Mouse (Mus musculus) midbrain, embryonic 11.5 days (tissue): ENCODE measurements at regions not wholly inside any gene's neighbourhood (a gene's known extent, or its start where the extent isn't known, plus 50 kb on each side); places are given as distances from the start of the nearest gene placed in this dataset.

Experiments
- ATAC-seq: fragments of 200-750 bp; cut with Nextera tagmentation; 2 replicates; pipeline ENCODE4 v1.8.0; 2017; ENCODE audit warnings: moderate TSS enrichment, moderate library complexity; ENCODE audit not compliant: low FRiP score
- DNase-seq: peaks from one replicate; pipeline ENCODE4 v3.0.0; 2015; ENCODE audit warnings: low spot score; ENCODE audit errors: missing footprints
- H3K27ac ChIP-seq: fragments of 300-500 bp; sonication (generic); 2 replicates; pipeline ENCODE4 v1.5.1; 2014; ENCODE audit warnings: low read depth, low read length
- H3K27me3 ChIP-seq: fragments of 300-500 bp; sonication (generic); 2 replicates; pipeline ENCODE4 v1.6.1; 2014; ENCODE audit warnings: mild to moderate bottlenecking, low read length, moderate library complexity, mixed read lengths; ENCODE audit not compliant: control insufficient read depth, insufficient read depth
- H3K36me3 ChIP-seq: fragments of 300-500 bp; sonication (generic); 2 replicates; pipeline ENCODE4 v1.6.1; 2014; ENCODE audit warnings: mild to moderate bottlenecking, low read length, moderate library complexity, mixed read lengths; ENCODE audit not compliant: control insufficient read depth, insufficient read depth
- H3K4me1 ChIP-seq: fragments of 300-500 bp; sonication (generic); 2 replicates; pipeline ENCODE4 v1.6.1; 2014; ENCODE audit warnings: low read length; ENCODE audit not compliant: control insufficient read depth, insufficient read depth
- H3K4me2 ChIP-seq: fragments of 300-500 bp; sonication (generic); 2 replicates; pipeline ENCODE4 v1.6.1; 2014; ENCODE audit warnings: mild to moderate bottlenecking, moderate library complexity
- H3K4me3 ChIP-seq: fragments of 300-500 bp; sonication (generic); 2 replicates; pipeline ENCODE4 v1.5.1; 2014; ENCODE audit warnings: low read depth, low read length
- H3K9ac ChIP-seq: fragments of 300-500 bp; sonication (generic); 2 replicates; pipeline ENCODE4 v1.6.1; 2014; ENCODE audit warnings: low read length
- H3K9me3 ChIP-seq: fragments of 300-500 bp; sonication (generic); 2 replicates; pipeline ENCODE4 v1.6.1; 2016; ENCODE audit warnings: low read length; ENCODE audit not compliant: control insufficient read depth
- WGBS: fragments of 180-500 bp; shearing (Covaris S2); extraction: QIAGEN DNeasy Blood & Tissue Kit; methylation state at CpG from one replicate; pipeline ENCODE4 v1.1.7; 2014; 5-methylcytosine and 5-hydroxymethylcytosine counted together

DNA sequence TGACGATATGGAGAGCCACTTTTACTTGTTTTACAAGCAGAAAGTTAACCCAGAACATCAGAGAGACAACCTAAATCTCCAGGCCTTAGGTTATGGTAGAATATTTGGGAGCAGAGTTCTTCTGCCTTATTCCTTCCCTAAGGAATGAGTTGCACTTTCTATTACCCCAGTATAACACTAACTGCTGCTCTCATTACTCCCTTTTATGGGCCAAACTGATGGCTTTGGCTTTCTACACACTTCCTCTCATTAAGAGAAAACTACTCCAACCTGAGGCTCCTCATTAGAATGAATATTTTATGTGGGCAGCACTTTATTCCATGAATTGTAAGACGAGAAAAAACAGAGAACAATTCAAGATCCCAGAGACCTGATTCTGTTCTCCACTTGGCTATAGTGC lies 289.0 kb upstream of the Tnc start:
- H3K27ac ChIP-seq: no peak overlapping the region
- no peak overlapping the region for H3K9ac ChIP-seq
- H3K9me3 ChIP-seq: no peaks in the 10 kb centered on the region
- 76% methylated on average over 2 of the region's 2 CpGs for WGBS
- no peak overlapping the region for H3K4me3 ChIP-seq
- no peak overlapping the region for H3K4me2 ChIP-seq
- no peaks in the 10 kb centered on the region for H3K27me3 ChIP-seq
- no peaks in the 10 kb centered on the region for H3K36me3 ChIP-seq
- DNase-seq (no peak), ATAC-seq (no peak)
- no peaks in the 10 kb centered on the region for H3K4me1 ChIP-seq

DNA sequence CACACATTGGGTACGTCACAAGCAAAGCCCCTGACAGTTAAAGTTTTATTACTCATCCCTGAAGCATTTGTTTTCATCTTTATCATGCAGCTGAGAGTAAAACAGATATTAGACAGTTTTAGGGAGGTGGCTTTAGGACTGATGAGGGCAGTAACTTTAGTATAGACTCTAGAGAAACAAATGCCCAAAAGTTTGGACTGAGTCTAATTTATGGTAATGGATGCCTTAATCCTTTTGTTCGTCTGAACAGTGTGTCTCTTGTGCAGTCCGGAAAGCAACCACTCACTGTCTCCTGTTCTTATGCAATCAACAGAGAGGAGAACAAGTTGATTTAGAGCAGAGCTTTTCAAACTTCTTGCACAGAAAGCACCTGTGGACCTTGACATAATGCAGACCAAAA lies 283.4 kb upstream of the Tnc start:
- Histone ChIP-seq H3K27ac (no peak overlapping the region), H3K4me1 (no peaks in the 10 kb centered on the region), H3K4me2 (no peak overlapping the region), H3K9ac (no peak overlapping the region), H3K27me3 (no peaks in the 10 kb centered on the region), H3K9me3 (no peaks in the 10 kb centered on the region), H3K4me3 (no peak overlapping the region), H3K36me3 (no peaks in the 10 kb centered on the region)
- DNase-seq (no peak), ATAC-seq (peak; percentile 62)
- 35% methylated on average over 3 of the region's 3 CpGs for WGBS

DNA sequence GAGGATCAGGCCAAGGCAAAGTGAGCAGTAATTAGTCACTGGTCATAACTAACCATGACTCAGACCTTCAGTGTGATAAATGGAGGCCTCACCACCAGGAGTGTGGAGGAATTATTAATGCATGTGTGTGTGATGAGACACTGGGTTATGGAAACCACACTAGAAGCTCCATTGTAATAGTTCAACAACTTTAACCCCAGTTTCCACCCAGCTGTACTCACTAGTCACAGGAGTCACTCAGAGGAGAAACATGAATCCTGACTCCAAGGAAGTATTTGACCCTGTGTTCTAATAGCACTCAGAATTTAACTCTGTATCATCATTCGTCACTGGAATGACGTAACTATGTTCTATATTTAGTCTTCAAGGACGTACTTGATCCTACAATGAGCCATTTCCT lies 277.6 kb upstream of the Tnc start:
- Histone ChIP-seq H3K9me3 (no peaks in the 10 kb centered on the region), H3K36me3 (no peaks in the 10 kb centered on the region), H3K27me3 (no peaks in the 10 kb centered on the region), H3K4me1 (no peaks in the 10 kb centered on the region), H3K4me3 (no peak overlapping the region), H3K27ac (no peak overlapping the region), H3K4me2 (no peak overlapping the region), H3K9ac (no peak overlapping the region)
- no peak for DNase-seq
- WGBS: 90% methylated on average over 3 of the region's 3 CpGs
- no peak for ATAC-seq

DNA sequence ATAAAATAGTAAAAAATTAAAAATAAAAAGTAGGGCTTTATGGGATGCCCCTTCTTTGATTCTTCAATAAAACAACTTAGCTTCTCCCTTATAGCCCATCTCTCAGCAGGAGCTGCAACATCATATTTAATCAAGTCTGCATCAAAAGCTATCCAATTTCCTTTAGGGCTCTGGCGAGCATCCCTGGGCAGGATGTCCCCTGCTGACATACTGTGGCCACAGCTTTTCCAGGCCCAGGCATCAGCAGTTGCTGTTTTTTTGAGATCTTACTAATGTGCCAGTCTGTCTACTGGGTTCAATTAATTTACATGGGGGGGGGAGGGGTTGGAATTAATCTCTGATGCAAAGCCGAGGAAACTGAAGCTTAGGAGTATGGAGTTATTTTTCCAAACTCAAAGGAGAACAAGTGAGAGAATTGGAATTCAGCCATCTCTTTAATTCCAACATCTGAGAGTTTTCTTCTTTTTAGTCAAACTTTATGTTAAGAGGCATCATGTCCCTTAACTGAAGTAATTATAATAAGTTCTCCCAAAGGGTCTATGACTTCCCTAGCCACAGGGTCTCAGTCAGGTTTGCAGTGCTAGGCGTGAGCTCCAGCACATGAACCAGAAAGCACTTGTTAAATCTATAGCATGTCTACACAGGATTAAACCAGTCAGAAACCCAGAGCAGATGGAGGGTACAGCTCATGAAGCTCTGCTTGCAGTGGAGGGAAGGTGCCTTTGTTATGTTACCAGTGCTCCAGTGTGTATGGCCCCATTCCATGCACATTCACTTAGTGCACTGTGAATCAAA lies 269.9 kb upstream of the Tnc start:
- Histone ChIP-seq H3K27ac (no peak overlapping the region), H3K4me3 (no peak overlapping the region), H3K4me2 (no peak overlapping the region), H3K9me3 (no peaks in the 10 kb centered on the region), H3K9ac (no peak overlapping the region), H3K36me3 (no peaks in the 10 kb centered on the region), H3K27me3 (no peaks in the 10 kb centered on the region), H3K4me1 (no peaks in the 10 kb centered on the region)
- DNase-seq (no peak), ATAC-seq (no peak)
- WGBS: 68% methylated on average over 3 of the region's 3 CpGs

DNA sequence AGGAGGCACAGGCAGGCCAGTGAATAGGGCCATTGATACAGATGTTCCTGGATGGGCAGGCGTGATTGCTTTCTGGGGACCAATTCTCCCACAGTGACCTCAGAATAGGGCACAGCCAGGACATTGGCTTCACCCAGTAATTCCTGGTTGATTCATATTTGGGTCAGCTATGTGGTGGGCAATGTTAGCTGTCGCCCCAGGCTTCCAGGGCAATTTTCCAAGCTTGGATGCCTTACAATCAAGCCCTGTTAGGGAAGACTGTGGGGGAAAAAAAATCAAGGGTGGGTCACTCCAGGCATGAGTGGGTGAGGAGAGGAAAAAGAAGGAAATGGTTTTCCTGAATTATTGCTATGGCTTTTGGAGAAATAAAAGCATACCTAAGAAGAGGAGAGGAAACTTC lies 250.1 kb upstream of the Tnc start:
- H3K36me3 ChIP-seq: no peaks in the 10 kb centered on the region
- H3K4me3 ChIP-seq: no peak overlapping the region
- WGBS: 79% methylated on average over 2 of the region's 2 CpGs
- no peaks in the 10 kb centered on the region for H3K27me3 ChIP-seq
- no peak for ATAC-seq
- no peak for DNase-seq
- no peak overlapping the region for H3K4me2 ChIP-seq
- H3K9ac ChIP-seq: no peak overlapping the region
- H3K27ac ChIP-seq: no peak overlapping the region
- no peaks in the 10 kb centered on the region for H3K4me1 ChIP-seq
- no peaks in the 10 kb centered on the region for H3K9me3 ChIP-seq

DNA sequence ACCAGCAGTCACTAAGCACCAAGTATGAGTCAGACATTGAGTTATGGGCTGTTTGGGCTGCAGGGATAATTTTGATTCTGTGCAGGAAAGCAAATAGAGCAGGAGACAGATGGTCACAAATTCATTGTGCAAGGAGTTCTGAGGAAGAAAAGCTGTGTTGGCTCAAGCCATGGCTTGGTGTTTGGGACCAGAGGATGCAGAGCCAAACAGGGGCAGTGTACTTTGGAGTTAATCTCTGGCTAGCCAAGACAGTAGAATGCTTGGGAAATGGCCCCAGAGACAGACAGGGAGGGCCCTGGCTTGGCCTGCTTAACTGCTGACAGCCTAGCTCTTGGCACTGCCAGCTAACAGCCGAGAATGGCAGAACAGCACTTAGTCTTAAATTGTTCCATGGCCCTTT lies 235.7 kb upstream of the Tnc start:
- H3K9me3 ChIP-seq: no peaks in the 10 kb centered on the region
- H3K27ac ChIP-seq: no peak overlapping the region
- ATAC-seq: no peak
- DNase-seq: no peak
- no peak overlapping the region for H3K4me3 ChIP-seq
- H3K9ac ChIP-seq: no peak overlapping the region
- no peaks in the 10 kb centered on the region for H3K27me3 ChIP-seq
- H3K36me3 ChIP-seq: no peaks in the 10 kb centered on the region
- H3K4me1 ChIP-seq: no peaks in the 10 kb centered on the region
- H3K4me2 ChIP-seq: no peak overlapping the region
- 71% methylated on average over 1 of the region's 1 CpGs for WGBS

DNA sequence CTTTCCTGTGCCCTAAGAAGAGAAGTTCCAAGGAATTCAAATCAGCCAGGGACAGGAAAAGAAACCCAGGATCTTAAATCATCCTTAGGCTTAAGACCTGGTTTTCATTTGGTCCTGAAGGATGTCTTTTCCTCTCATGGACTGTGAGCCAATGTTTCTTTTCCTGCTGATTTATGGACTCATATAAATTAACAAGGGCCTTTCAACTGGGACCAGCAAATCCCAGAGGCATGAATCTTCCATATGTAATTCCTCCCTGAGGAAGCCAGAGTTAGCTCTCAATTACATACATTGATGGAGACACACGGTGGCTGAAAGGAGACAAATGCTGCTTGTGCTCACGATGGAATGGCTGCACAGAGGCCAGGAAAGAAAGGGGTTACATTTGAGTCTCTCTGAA lies 230.2 kb upstream of the Tnc start:
- H3K4me1 ChIP-seq: no peaks in the 10 kb centered on the region
- no peak overlapping the region for H3K27ac ChIP-seq
- DNase-seq: no peak
- no peaks in the 10 kb centered on the region for H3K36me3 ChIP-seq
- ATAC-seq: no peak
- no peak overlapping the region for H3K9ac ChIP-seq
- no peaks in the 10 kb centered on the region for H3K9me3 ChIP-seq
- no peak overlapping the region for H3K4me3 ChIP-seq
- 65% methylated on average over 2 of the region's 2 CpGs for WGBS
- no peak overlapping the region for H3K4me2 ChIP-seq
- no peaks in the 10 kb centered on the region for H3K27me3 ChIP-seq

DNA sequence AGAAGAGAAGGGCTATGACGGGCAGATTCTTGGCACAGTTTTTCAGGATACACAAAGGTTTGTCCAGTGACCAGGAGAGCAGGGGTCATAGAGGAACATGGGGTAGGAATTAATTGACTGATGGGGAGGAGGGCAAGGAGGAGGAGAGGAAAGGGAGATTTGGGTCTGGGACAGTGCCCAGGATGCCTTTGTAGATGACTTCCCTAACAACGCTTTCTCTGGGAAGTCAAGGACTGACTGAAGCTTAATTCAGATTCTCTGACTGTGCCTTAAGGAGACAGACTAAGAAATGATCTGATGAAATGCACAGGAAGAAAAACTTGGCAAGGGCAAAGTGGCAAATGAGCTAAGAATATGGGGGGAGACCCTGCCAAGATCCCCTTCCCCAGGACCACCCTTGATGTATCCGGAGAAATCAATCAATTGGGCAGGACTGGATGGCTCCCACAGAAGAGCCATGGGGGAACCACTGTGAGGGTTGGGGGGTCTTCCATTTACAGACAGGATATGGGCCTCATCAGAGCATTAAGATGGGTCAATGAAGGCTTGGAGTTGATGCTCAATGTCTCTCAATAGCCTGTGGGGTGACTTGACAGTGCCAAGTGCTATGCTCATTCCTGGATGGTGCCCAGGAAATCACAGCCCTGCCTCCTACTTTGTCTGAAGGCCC lies 227.6 kb upstream of the Tnc start:
- Histone ChIP-seq H3K4me3 (no peak overlapping the region), H3K27me3 (no peaks in the 10 kb centered on the region), H3K9me3 (no peaks in the 10 kb centered on the region), H3K9ac (no peak overlapping the region), H3K4me2 (no peak overlapping the region), H3K27ac (no peak overlapping the region), H3K36me3 (no peaks in the 10 kb centered on the region), H3K4me1 (no peaks in the 10 kb centered on the region)
- DNase-seq: no peak
- ATAC-seq: no peak
- WGBS: 85% methylated on average over 3 of the region's 3 CpGs

DNA sequence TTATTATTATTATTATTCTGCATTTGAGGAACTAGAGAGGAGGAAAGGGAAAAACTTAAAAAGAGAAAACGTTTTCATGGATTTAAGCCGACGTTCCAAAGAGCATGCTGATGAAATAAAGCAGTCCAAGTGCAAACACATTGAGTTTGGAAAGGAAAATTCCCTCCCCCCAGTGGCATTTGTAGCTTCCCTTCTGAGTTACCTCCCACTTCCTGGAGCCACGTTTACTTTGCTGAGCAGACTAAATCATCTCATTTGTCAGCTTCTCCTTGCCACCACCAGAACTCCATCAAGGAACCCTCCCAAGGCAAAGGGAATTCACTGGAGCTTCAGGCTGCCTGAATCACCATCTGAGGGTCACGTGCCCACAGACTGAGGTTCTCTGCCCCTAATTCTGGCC lies 223.0 kb upstream of the Tnc start:
- H3K4me1 ChIP-seq: no peaks in the 10 kb centered on the region

More for the DNA sequence above, 223.0 kb upstream of the Tnc start:
- WGBS: 78% methylated on average over 5 of the region's 5 CpGs
- Histone ChIP-seq H3K4me2 (no peak overlapping the region), H3K4me3 (no peak overlapping the region), H3K27ac (no peak overlapping the region), H3K27me3 (no peaks in the 10 kb centered on the region), H3K36me3 (no peaks in the 10 kb centered on the region), H3K9me3 (no peaks in the 10 kb centered on the region), H3K9ac (no peak overlapping the region)
- ATAC-seq: no peak
- no peak for DNase-seq
